Mouse (Mus musculus) left cerebral cortex, adult 2 months (tissue): ENCODE measurements around the gene Cfap44. TPM values are rescaled to one million over a fixed set of nuclear protein-coding genes. Genes with fewer than 3 reads are reported as not detected.

Experiments used
- DNase-seq, 2 experiments: peaks; one replicate each; pipeline ENCODE4 v3.0.0; 2021 to 2022; ENCODE audit warnings: low spot score in 2 of 2, mixed read lengths in 1 of 2; ENCODE audit errors: extremely low spot score in 1 of 2
- H3K27ac ChIP-seq: fragments of 200-600 bp; 2 replicates; pipeline ENCODE4 v1.8.1; 2022
- H3K4me3 ChIP-seq: fragments of 200-600 bp; 2 replicates; pipeline ENCODE4 v1.8.1; 2022
- CTCF ChIP-seq: fragments of 200-600 bp; IDR thresholded peaks from 2 replicates; pipeline ENCODE4 v1.8.1; 2022; ENCODE audit warnings: antibody characterized with exemption, mild to moderate bottlenecking, moderate library complexity
- intact Hi-C: fragments of 180-260 bp; cut with DNase I; formaldehyde crosslinking; loops from one replicate; pipeline ENCODE4 v1.15.1; 2025
- total RNA-seq, 2 experiments: library from RNA; stranded (reverse); gene quantifications; 2 replicates each; pipeline ENCODE4 v1.2.3; 2021

Gene Cfap44
- total RNA-seq, 2 experiments from 2014 or later = 4.3 to 5.0 TPM

- intact Hi-C loops = no loop called here
- H3K27ac ChIP-seq = no peak overlapping the region
- no peak for TF ChIP-seq CTCF
- H3K4me3 ChIP-seq = no peak overlapping the region
- DNase-seq = no peak
These were observed 132.8 kb downstream of the Cfap44 start for GRCm38 (mm10) chr16:44527218-44527905.

GRCm38 (mm10) chr16:44528955-44529354 is 134.4 kb downstream of the Cfap44 start:
- TF ChIP-seq CTCF = no peak
- DNase-seq = no peak
- intact Hi-C loops = no loop called here
- Histone ChIP-seq H3K27ac (no peak overlapping the region), H3K4me3 (no peak overlapping the region)

- Histone ChIP-seq H3K4me3 (no peak overlapping the region), H3K27ac (no peak overlapping the region)
- DNase-seq = no peak
- no peak for TF ChIP-seq CTCF
- intact Hi-C loops = loop anchor here (2.0 kb wide), 2 partner anchors 21 to 29 kb away; partner anchors contain the start of gene Boc
These were observed 135.1 kb downstream of the Cfap44 start for GRCm38 (mm10) chr16:44529691-44530090.

- Histone ChIP-seq H3K27ac (peak overlapping the region; percentile 4; the same call in 1 of the 2 replicates), H3K4me3 (no peak overlapping the region)
- no peak for TF ChIP-seq CTCF
- DNase-seq = no peak
- intact Hi-C loops = loop anchor here (2.0 kb wide), 2 partner anchors 21 to 29 kb away; partner anchors contain the start of gene Boc
These were observed 135.6 kb downstream of the Cfap44 start for GRCm38 (mm10) chr16:44530191-44530590.

GRCm38 (mm10) chr16:44530829-44531228 is 136.2 kb downstream of the Cfap44 start:
- DNase-seq = no peak
- Histone ChIP-seq H3K27ac (peak overlapping the region; percentile 69), H3K4me3 (peak overlapping the region; percentile 32; the same call in 1 of the 2 replicates)
- intact Hi-C loops = loop anchor here (2.0 kb wide), 2 partner anchors 20 to 28 kb away; partner anchors contain the start of gene Boc
- no peak for TF ChIP-seq CTCF

- intact Hi-C loops = loop anchor here (2.0 kb wide), 2 partner anchors 19 to 27 kb away; partner anchors contain the start of gene Boc
- no peak for DNase-seq
- H3K4me3 ChIP-seq = peak overlapping the region; percentile 32; the same call in 1 of the 2 replicates
- no peak for TF ChIP-seq CTCF
- peak overlapping the region; percentile 69 for H3K27ac ChIP-seq
These were observed 136.7 kb downstream of the Cfap44 start for GRCm38 (mm10) chr16:44531239-44531797.

Other genes with a start within 250 kb of the Cfap44 start
- 10 to 100 TPM; 39.9 to 40.3 TPM for gene Usf3, start 221.6 kb upstream of the Cfap44 start, total RNA-seq
- 10 to 100 TPM; 48.3 to 49.7 TPM for gene Sidt1, start 61.6 kb upstream of the Cfap44 start, total RNA-seq
- 10 to 100 TPM; 19.5 to 22.7 TPM for gene Spice1, start 47.7 kb upstream of the Cfap44 start, total RNA-seq
- 10 to 100 TPM; 18.7 to 20.0 TPM for gene Boc, start 164.1 kb downstream of the Cfap44 start, total RNA-seq